Mouse (Mus musculus): ENCODE results near the gene Slc15a3. TPM values are rescaled to one million over a fixed set of nuclear protein-coding genes. Genes with fewer than 3 reads are reported as not detected.

Gene Slc15a3
- polyA plus RNA-seq, 1 experiment from 2014 or later, result 2.3 TPM

- Histone ChIP-seq H3K4me2 (replicated peaks) (no peak overlapping the region), H3K9ac (no peak overlapping the region), H3K4me3 (replicated peaks) (no peak overlapping the region), H3K4me1 (no peaks in the 10 kb centered on the region), H3K9me3 (replicated peaks) (no peaks in the 10 kb centered on the region), H3K27ac (replicated peaks) (no peak overlapping the region), H3K27me3 (no peaks in the 10 kb centered on the region), H3K36me3 (no peaks in the 10 kb centered on the region)
- 88% methylated on average over 12 of the region's 12 CpGs for WGBS
- ATAC-seq (ENCODE audit: insufficient number of reproducible peaks, low FRiP score, low TSS enrichment, low read depth), result no peak
Observed at GRCm38 (mm10) chr19:10808524-10809233, 30.8 kb upstream of the Slc15a3 start.

- no peak for ATAC-seq (ENCODE audit: insufficient number of reproducible peaks, low FRiP score, low TSS enrichment, low read depth)
- Histone ChIP-seq H3K27me3 (no peaks in the 10 kb centered on the region), H3K4me3 (replicated peaks) (no peak overlapping the region), H3K4me1 (no peaks in the 10 kb centered on the region), H3K9ac (no peak overlapping the region), H3K27ac (replicated peaks) (no peak overlapping the region), H3K4me2 (replicated peaks) (no peak overlapping the region), H3K36me3 (no peaks in the 10 kb centered on the region), H3K9me3 (replicated peaks) (no peaks in the 10 kb centered on the region)
- WGBS, result 73% methylated on average over 11 of the region's 11 CpGs
Observed at GRCm38 (mm10) chr19:10809428-10810175, 29.9 kb upstream of the Slc15a3 start.

- no peak overlapping the region for H3K4me3 ChIP-seq (replicated peaks)
- 63% methylated on average over 4 of the region's 4 CpGs for WGBS
- H3K4me2 ChIP-seq (replicated peaks), result no peak overlapping the region
- no peak for ATAC-seq (ENCODE audit: insufficient number of reproducible peaks, low FRiP score, low TSS enrichment, low read depth)
- H3K36me3 ChIP-seq, result no peaks in the 10 kb centered on the region
- no peak overlapping the region for H3K27ac ChIP-seq (replicated peaks)
- no peaks in the 10 kb centered on the region for H3K27me3 ChIP-seq
- no peaks in the 10 kb centered on the region for H3K4me1 ChIP-seq
- H3K9ac ChIP-seq, result no peak overlapping the region
- no peaks in the 10 kb centered on the region for H3K9me3 ChIP-seq (replicated peaks)
Observed at GRCm38 (mm10) chr19:10810176-10810492, 29.4 kb upstream of the Slc15a3 start.

- H3K4me3 ChIP-seq (replicated peaks), result no peak overlapping the region
- no peak overlapping the region for H3K27ac ChIP-seq (replicated peaks)
- no peaks in the 10 kb centered on the region for H3K36me3 ChIP-seq
- no peak overlapping the region for H3K4me2 ChIP-seq (replicated peaks)
- WGBS, result 56% methylated on average over 6 of the region's 6 CpGs
- H3K9me3 ChIP-seq (replicated peaks), result no peaks in the 10 kb centered on the region
- no peak for ATAC-seq (ENCODE audit: insufficient number of reproducible peaks, low FRiP score, low TSS enrichment, low read depth)
- H3K27me3 ChIP-seq, result no peaks in the 10 kb centered on the region
- no peak overlapping the region for H3K9ac ChIP-seq
- H3K4me1 ChIP-seq, result no peaks in the 10 kb centered on the region
Observed at GRCm38 (mm10) chr19:10811471-10811870, 28.1 kb upstream of the Slc15a3 start.

GRCm38 (mm10) chr19:10813039-10813438, 26.5 kb upstream of the Slc15a3 start:
- Histone ChIP-seq H3K36me3 (no peaks in the 10 kb centered on the region), H3K9ac (no peak overlapping the region), H3K4me3 (replicated peaks) (no peak overlapping the region), H3K27ac (replicated peaks) (no peak overlapping the region), H3K9me3 (replicated peaks) (no peaks in the 10 kb centered on the region), H3K27me3 (no peaks in the 10 kb centered on the region), H3K4me1 (0 out of 2 replicates have a peak, but pooled peaks cover under 1% of the 10 kb centered on the region), H3K4me2 (replicated peaks) (no peak overlapping the region)
- WGBS, result 93% methylated on average over 5 of the region's 5 CpGs
- no peak for ATAC-seq (ENCODE audit: insufficient number of reproducible peaks, low FRiP score, low TSS enrichment, low read depth)

- no peak overlapping the region for H3K27ac ChIP-seq (replicated peaks)
- ATAC-seq (ENCODE audit: insufficient number of reproducible peaks, low FRiP score, low TSS enrichment, low read depth), result no peak
- H3K36me3 ChIP-seq, result no peaks in the 10 kb centered on the region
- H3K27me3 ChIP-seq, result no peaks in the 10 kb centered on the region
- WGBS, result 75% methylated on average over 7 of the region's 7 CpGs
- no peaks in the 10 kb centered on the region for H3K9me3 ChIP-seq (replicated peaks)
- no peak overlapping the region for H3K4me2 ChIP-seq (replicated peaks)
- H3K9ac ChIP-seq, result no peak overlapping the region
- no peak overlapping the region for H3K4me3 ChIP-seq (replicated peaks)
- H3K4me1 ChIP-seq, result peaks cover 8% of the 10 kb centered on the region; the same call in 1 of the 2 replicates
Observed at GRCm38 (mm10) chr19:10813905-10814304, 25.6 kb upstream of the Slc15a3 start.

GRCm38 (mm10) chr19:10815871-10816270, 23.7 kb upstream of the Slc15a3 start:
- Histone ChIP-seq H3K9me3 (replicated peaks) (no peaks in the 10 kb centered on the region), H3K4me2 (replicated peaks) (no peak overlapping the region), H3K27me3 (no peaks in the 10 kb centered on the region), H3K27ac (replicated peaks) (no peak overlapping the region), H3K9ac (no peak overlapping the region), H3K4me3 (replicated peaks) (no peak overlapping the region), H3K36me3 (no peaks in the 10 kb centered on the region), H3K4me1 (peaks cover 8% of the 10 kb centered on the region; the same call in 1 of the 2 replicates)
- WGBS, result 82% methylated on average over 6 of the region's 6 CpGs
- ATAC-seq (ENCODE audit: insufficient number of reproducible peaks, low FRiP score, low TSS enrichment, low read depth), result no peak

GRCm38 (mm10) chr19:10816462-10816861, 23.1 kb upstream of the Slc15a3 start:
- Histone ChIP-seq H3K9me3 (replicated peaks) (no peaks in the 10 kb centered on the region), H3K4me1 (peaks cover 8% of the 10 kb centered on the region; the same call in 1 of the 2 replicates), H3K27me3 (no peaks in the 10 kb centered on the region), H3K9ac (no peak overlapping the region), H3K27ac (replicated peaks) (no peak overlapping the region), H3K4me2 (replicated peaks) (no peak overlapping the region), H3K36me3 (no peaks in the 10 kb centered on the region), H3K4me3 (replicated peaks) (no peak overlapping the region)
- ATAC-seq (ENCODE audit: insufficient number of reproducible peaks, low FRiP score, low TSS enrichment, low read depth), result no peak
- WGBS, result 60% methylated on average over 2 of the region's 2 CpGs

- Histone ChIP-seq H3K4me3 (replicated peaks) (peak overlapping the region; percentile 16; the same call in 1 of the 2 replicates), H3K36me3 (no peaks in the 10 kb centered on the region)
- ATAC-seq (ENCODE audit: insufficient number of reproducible peaks, low FRiP score, low TSS enrichment, low read depth), result peak; percentile 36; the same call in 1 of the 2 replicates
Observed at GRCm38 (mm10) chr19:10818217-10818946, 21.1 kb upstream of the Slc15a3 start.

GRCm38 (mm10) chr19:10821319-10821718, 18.2 kb upstream of the Slc15a3 start:
- H3K9me3 ChIP-seq (replicated peaks), result no peaks in the 10 kb centered on the region
- no peaks in the 10 kb centered on the region for H3K27me3 ChIP-seq
- no peak overlapping the region for H3K9ac ChIP-seq
- ATAC-seq (ENCODE audit: insufficient number of reproducible peaks, low FRiP score, low TSS enrichment, low read depth), result no peak
- WGBS, result 67% methylated on average over 7 of the region's 7 CpGs
- no peak overlapping the region for H3K4me3 ChIP-seq (replicated peaks)
- H3K36me3 ChIP-seq, result no peaks in the 10 kb centered on the region
- H3K4me2 ChIP-seq (replicated peaks), result no peak overlapping the region
- peaks cover 8% of the 10 kb centered on the region; the same call in 1 of the 2 replicates for H3K4me1 ChIP-seq
- H3K27ac ChIP-seq (replicated peaks), result no peak overlapping the region

More at GRCm38 (mm10) chr19:10818217-10818946, 21.1 kb upstream of the Slc15a3 start:
- no peak overlapping the region for H3K9ac ChIP-seq
- no peaks in the 10 kb centered on the region for H3K9me3 ChIP-seq (replicated peaks)
- H3K27ac ChIP-seq (replicated peaks), result no peak overlapping the region
- no peaks in the 10 kb centered on the region for H3K27me3 ChIP-seq
- H3K4me1 ChIP-seq, result peaks cover 8% of the 10 kb centered on the region; the same call in 1 of the 2 replicates
- 40% methylated on average over 17 of the region's 17 CpGs for WGBS
- peak overlapping the region; percentile 39 for H3K4me2 ChIP-seq (replicated peaks)

- H3K4me1 ChIP-seq, result peaks cover 8% of the 10 kb centered on the region; the same call in 1 of the 2 replicates
- H3K4me3 ChIP-seq (replicated peaks), result no peak overlapping the region
- no peaks in the 10 kb centered on the region for H3K9me3 ChIP-seq (replicated peaks)
- no peak overlapping the region for H3K9ac ChIP-seq
- H3K4me2 ChIP-seq (replicated peaks), result no peak overlapping the region
- no peak for ATAC-seq (ENCODE audit: insufficient number of reproducible peaks, low FRiP score, low TSS enrichment, low read depth)
- 93% methylated on average over 4 of the region's 4 CpGs for WGBS
- no peaks in the 10 kb centered on the region for H3K27me3 ChIP-seq
- no peaks in the 10 kb centered on the region for H3K36me3 ChIP-seq
- no peak overlapping the region for H3K27ac ChIP-seq (replicated peaks)
Observed at GRCm38 (mm10) chr19:10822534-10822933, 17.0 kb upstream of the Slc15a3 start.
